Mouse (Mus musculus): ENCODE measurements around the gene Cab39. TPM values are rescaled to one million over a fixed set of nuclear protein-coding genes. Genes with fewer than 3 reads are reported as not detected.

Gene Cab39
- polyA plus RNA-seq, 1 experiment from 2014 or later, result 25.4 TPM

DNA sequence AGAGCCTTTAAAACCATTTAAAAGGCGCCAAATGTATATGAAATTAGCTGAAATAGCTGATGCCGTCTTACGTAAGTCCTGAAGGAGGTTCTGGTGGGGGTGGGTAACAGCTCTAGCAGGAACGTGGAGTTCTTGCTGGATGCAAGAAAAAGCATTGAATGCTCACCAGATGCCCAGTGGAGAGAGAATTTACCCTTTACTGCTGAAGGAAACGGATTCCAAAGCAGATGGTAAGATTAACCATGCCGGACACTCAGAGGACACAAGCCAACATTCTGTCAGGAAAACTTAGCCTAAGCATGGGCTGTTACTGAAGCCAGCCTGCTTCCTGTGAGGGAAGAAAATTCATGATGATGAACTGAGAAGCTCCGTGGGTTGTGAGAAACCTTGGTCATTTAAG lies 76.8 kb downstream of the Cab39 start:
- Histone ChIP-seq H3K9me3 (replicated peaks; ENCODE audit: control insufficient read depth, low read length) (peaks cover 4% of the 10 kb centered on the region; the same call in 1 of the 2 replicates), H3K36me3 (ENCODE audit: control insufficient read depth, insufficient read depth, low read length) (no peaks in the 10 kb centered on the region), H3K27ac (ENCODE audit: low read length) (no peak overlapping the region), H3K4me3 (replicated peaks; ENCODE audit: low read length) (no peak overlapping the region), H3K27me3 (ENCODE audit: control insufficient read depth, insufficient read depth, low read length) (no peaks in the 10 kb centered on the region), H3K9ac (ENCODE audit: low read length) (no peak overlapping the region), H3K4me1 (ENCODE audit: control insufficient read depth, insufficient read depth, low read length) (no peaks in the 10 kb centered on the region), H3K4me2 (ENCODE audit: low read depth, low read length) (no peak overlapping the region)
- no peak for ATAC-seq (ENCODE audit: insufficient read depth, low FRiP score)
- WGBS, result 66% methylated on average over 7 of the region's 7 CpGs

GRCm38 (mm10) chr1:85870546-85870945 lies 77.3 kb downstream of the Cab39 start:
- Histone ChIP-seq H3K27ac (ENCODE audit: low read length) (no peak overlapping the region), H3K9ac (ENCODE audit: low read length) (no peak overlapping the region), H3K4me3 (replicated peaks; ENCODE audit: low read length) (no peak overlapping the region), H3K36me3 (ENCODE audit: control insufficient read depth, insufficient read depth, low read length) (no peaks in the 10 kb centered on the region), H3K27me3 (ENCODE audit: control insufficient read depth, insufficient read depth, low read length) (no peaks in the 10 kb centered on the region), H3K4me1 (ENCODE audit: control insufficient read depth, insufficient read depth, low read length) (no peaks in the 10 kb centered on the region), H3K9me3 (replicated peaks; ENCODE audit: control insufficient read depth, low read length) (peaks cover 4% of the 10 kb centered on the region; the same call in 1 of the 2 replicates), H3K4me2 (ENCODE audit: low read depth, low read length) (no peak overlapping the region)
- 69% methylated on average over 2 of the region's 2 CpGs for WGBS
- no peak for ATAC-seq (ENCODE audit: insufficient read depth, low FRiP score)

- no peak overlapping the region for H3K9ac ChIP-seq (ENCODE audit: low read length)
- H3K4me2 ChIP-seq (ENCODE audit: low read depth, low read length), result no peak overlapping the region
- H3K4me3 ChIP-seq (replicated peaks; ENCODE audit: low read length), result no peak overlapping the region
- H3K27me3 ChIP-seq (ENCODE audit: control insufficient read depth, insufficient read depth, low read length), result no peaks in the 10 kb centered on the region
- ATAC-seq (ENCODE audit: insufficient read depth, low FRiP score), result no peak
- H3K27ac ChIP-seq (ENCODE audit: low read length), result no peak overlapping the region
- H3K36me3 ChIP-seq (ENCODE audit: control insufficient read depth, insufficient read depth, low read length), result no peaks in the 10 kb centered on the region
- H3K4me1 ChIP-seq (ENCODE audit: control insufficient read depth, insufficient read depth, low read length), result no peaks in the 10 kb centered on the region
- 0 out of 2 replicates have a peak, but pooled peaks cover 6% of the 10 kb centered on the region for H3K9me3 ChIP-seq (replicated peaks; ENCODE audit: control insufficient read depth, low read length)
- 91% methylated on average over 12 of the region's 12 CpGs for WGBS
Observed at GRCm38 (mm10) chr1:85882003-85882402, 88.8 kb downstream of the Cab39 start.

DNA sequence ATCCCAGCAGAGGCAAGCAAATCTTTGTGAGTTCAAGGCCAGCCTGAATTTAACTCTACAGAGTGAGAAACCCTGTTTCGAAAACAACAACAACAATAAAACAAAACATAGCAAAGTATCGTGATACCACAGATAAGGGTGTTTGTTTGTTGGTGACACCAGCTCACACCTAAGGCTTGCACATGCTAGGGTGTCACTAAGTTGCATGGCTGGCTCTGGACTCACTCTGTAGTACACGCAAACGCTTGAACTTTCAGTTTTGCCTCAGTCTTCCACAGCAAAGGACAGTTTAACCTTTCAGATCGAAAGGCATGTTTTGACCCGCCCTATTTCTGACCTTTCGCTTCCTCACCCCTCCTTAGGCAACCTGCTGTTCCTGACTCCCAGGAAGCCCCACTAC lies 94.0 kb downstream of the Cab39 start:
- Histone ChIP-seq H3K36me3 (ENCODE audit: control insufficient read depth, insufficient read depth, low read length) (no peaks in the 10 kb centered on the region), H3K4me3 (replicated peaks; ENCODE audit: low read length) (no peak overlapping the region), H3K27ac (ENCODE audit: low read length) (no peak overlapping the region), H3K9ac (ENCODE audit: low read length) (no peak overlapping the region), H3K4me1 (ENCODE audit: control insufficient read depth, insufficient read depth, low read length) (no peaks in the 10 kb centered on the region), H3K4me2 (ENCODE audit: low read depth, low read length) (no peak overlapping the region), H3K9me3 (replicated peaks; ENCODE audit: control insufficient read depth, low read length) (no peaks in the 10 kb centered on the region), H3K27me3 (ENCODE audit: control insufficient read depth, insufficient read depth, low read length) (no peaks in the 10 kb centered on the region)
- no peak for ATAC-seq (ENCODE audit: insufficient read depth, low FRiP score)
- 79% methylated on average over 7 of the region's 7 CpGs for WGBS

- WGBS, result under 1% methylated on average over 35 of the region's 35 CpGs
- Histone ChIP-seq H3K4me2 (ENCODE audit: low read depth, low read length) (peak within 1 kb of the TSS; percentile 85), H3K27ac (ENCODE audit: low read length) (peak within 1 kb of the TSS; percentile 80), H3K9ac (ENCODE audit: low read length) (peak within 1 kb of the TSS; percentile 75), H3K36me3 (ENCODE audit: control insufficient read depth, insufficient read depth, low read length) (no peaks in the 10 kb centered on the region), H3K9me3 (replicated peaks; ENCODE audit: control insufficient read depth, low read length) (no peaks in the 10 kb centered on the region), H3K27me3 (ENCODE audit: control insufficient read depth, insufficient read depth, low read length) (no peaks in the 10 kb centered on the region), H3K4me3 (replicated peaks; ENCODE audit: low read length) (peak within 1 kb of the TSS; percentile 87), H3K4me1 (ENCODE audit: control insufficient read depth, insufficient read depth, low read length) (peaks cover 41% of the 10 kb centered on the region)
- peak; percentile 86 for ATAC-seq (ENCODE audit: insufficient read depth, low FRiP score)
Observed at GRCm38 (mm10) chr1:85894231-85894747, 101.0 kb downstream of the Cab39 start, which contains the start of gene Itm2c. Gene Itm2c, plus strand, starts transcription at chr1:85894281.

DNA sequence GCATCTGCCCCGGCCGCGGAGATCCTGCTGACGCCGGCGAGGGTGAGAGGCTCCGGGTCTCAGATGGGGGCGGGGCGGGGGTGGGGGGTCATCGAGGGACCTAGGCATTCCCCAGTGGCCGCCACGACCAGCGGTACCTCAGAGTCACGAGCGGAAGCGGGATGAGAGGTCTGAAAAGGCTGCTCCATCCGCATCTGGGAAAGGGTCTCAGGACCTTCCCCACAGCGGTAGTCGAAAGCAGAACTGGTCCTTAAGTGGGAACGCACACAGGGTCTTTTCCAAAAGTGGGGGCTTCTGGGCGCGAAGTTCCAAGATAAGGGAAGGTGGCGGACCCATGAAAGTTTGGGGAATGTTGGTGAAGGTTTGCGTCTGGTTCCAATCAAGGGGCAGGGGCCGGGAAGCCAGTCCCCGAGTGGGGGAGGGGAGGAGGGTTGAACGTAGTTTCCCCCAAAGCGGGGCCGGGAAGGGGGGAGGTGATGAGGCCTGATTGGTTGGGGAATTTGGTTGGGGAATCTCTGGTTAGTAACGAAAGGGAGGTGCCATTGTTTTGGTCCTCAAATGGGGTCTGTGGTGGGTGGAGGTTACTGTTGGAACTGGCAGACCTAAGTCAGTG lies 101.6 kb downstream of the Cab39 start:
- Histone ChIP-seq H3K9me3 (replicated peaks; ENCODE audit: control insufficient read depth, low read length) (no peaks in the 10 kb centered on the region), H3K4me3 (replicated peaks; ENCODE audit: low read length) (peak overlapping the region; percentile 87), H3K27me3 (ENCODE audit: control insufficient read depth, insufficient read depth, low read length) (no peaks in the 10 kb centered on the region), H3K36me3 (ENCODE audit: control insufficient read depth, insufficient read depth, low read length) (no peaks in the 10 kb centered on the region), H3K4me1 (ENCODE audit: control insufficient read depth, insufficient read depth, low read length) (peaks cover 45% of the 10 kb centered on the region), H3K4me2 (ENCODE audit: low read depth, low read length) (peak overlapping the region; percentile 85), H3K27ac (ENCODE audit: low read length) (peak overlapping the region; percentile 80), H3K9ac (ENCODE audit: low read length) (peak overlapping the region; percentile 75)
- WGBS, result 1% methylated on average over 30 of the region's 30 CpGs
- ATAC-seq (ENCODE audit: insufficient read depth, low FRiP score), result peak; percentile 30; the same call in 1 of the 2 replicates

DNA sequence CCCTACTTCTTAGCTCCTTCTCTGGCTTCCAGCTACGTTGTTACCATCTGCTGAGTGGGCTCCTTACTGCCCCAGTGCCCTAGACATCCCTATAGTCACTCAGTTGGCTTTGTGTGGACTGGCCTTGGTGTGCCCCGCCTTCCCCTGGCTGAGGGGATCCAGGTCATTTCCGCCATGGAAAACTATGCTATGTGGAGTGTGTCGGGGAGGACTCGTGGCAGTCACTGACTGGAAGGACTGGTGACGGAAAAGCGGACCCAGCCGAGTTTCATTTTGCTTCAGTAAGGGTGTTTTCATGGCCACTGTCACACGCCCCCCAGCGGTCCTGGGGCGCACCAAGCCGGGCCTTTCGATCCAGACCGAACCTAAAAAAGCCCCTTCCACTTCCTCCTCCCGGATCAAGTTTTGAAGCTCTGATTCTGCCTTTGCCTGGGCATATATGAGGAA lies 102.2 kb downstream of the Cab39 start:
- peak overlapping the region; percentile 87 for H3K4me3 ChIP-seq (replicated peaks; ENCODE audit: low read length)
- peaks cover 51% of the 10 kb centered on the region for H3K4me1 ChIP-seq (ENCODE audit: control insufficient read depth, insufficient read depth, low read length)
- H3K9me3 ChIP-seq (replicated peaks; ENCODE audit: control insufficient read depth, low read length), result no peaks in the 10 kb centered on the region
- H3K36me3 ChIP-seq (ENCODE audit: control insufficient read depth, insufficient read depth, low read length), result no peaks in the 10 kb centered on the region
- no peaks in the 10 kb centered on the region for H3K27me3 ChIP-seq (ENCODE audit: control insufficient read depth, insufficient read depth, low read length)
- peak; percentile 64; the same call in 1 of the 2 replicates for ATAC-seq (ENCODE audit: insufficient read depth, low FRiP score)
- 3% methylated on average over 15 of the region's 15 CpGs for whole genome bisulfite sequencing
- H3K9ac ChIP-seq (ENCODE audit: low read length), result peak overlapping the region; percentile 75
- H3K4me2 ChIP-seq (ENCODE audit: low read depth, low read length), result peak overlapping the region; percentile 85
- peak overlapping the region; percentile 80 for H3K27ac ChIP-seq (ENCODE audit: low read length)

DNA sequence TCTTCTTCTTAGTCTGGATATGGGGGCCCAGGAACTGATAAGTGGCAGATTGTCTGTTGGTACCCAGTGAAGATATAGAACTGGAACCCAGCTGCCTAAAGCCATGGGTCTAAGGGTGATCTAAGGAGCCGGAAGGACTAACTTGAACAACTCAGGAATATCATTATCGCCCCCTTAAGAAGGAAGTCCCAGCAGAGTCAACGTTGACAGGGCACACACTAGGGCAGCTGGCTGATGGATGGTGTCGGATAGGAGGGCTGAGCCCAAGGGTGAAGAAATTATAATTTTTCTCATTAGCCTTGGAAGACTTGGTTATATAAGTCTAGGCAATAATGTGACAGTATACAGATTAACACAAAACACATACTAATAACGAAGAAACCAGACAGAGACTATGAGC lies 102.9 kb downstream of the Cab39 start:
- Histone ChIP-seq H3K4me2 (ENCODE audit: low read depth, low read length) (peak overlapping the region; percentile 85), H3K36me3 (ENCODE audit: control insufficient read depth, insufficient read depth, low read length) (no peaks in the 10 kb centered on the region), H3K27me3 (ENCODE audit: control insufficient read depth, insufficient read depth, low read length) (no peaks in the 10 kb centered on the region), H3K27ac (ENCODE audit: low read length) (no peak overlapping the region), H3K4me1 (ENCODE audit: control insufficient read depth, insufficient read depth, low read length) (peaks cover 58% of the 10 kb centered on the region), H3K4me3 (replicated peaks; ENCODE audit: low read length) (peak overlapping the region; percentile 87; the same call in 1 of the 2 replicates), H3K9me3 (replicated peaks; ENCODE audit: control insufficient read depth, low read length) (no peaks in the 10 kb centered on the region), H3K9ac (ENCODE audit: low read length) (peak overlapping the region; percentile 75; the same call in 1 of the 2 replicates)
- WGBS, result 73% methylated on average over 5 of the region's 5 CpGs
- ATAC-seq (ENCODE audit: insufficient read depth, low FRiP score), result no peak
